Mouse (Mus musculus) c-Kit-positive CD71-positive TER-119-positive erythroid progenitor cells, embryonic 14.5 days (primary cell): ENCODE data around the gene Pheta1.
"Not testable (repeated sequence)": the region's sequence is repeated elsewhere in the genome, so short reads cannot be mapped to it uniquely, and the experiment has no call there.

Experiments
- DNase-seq: peaks from one replicate; pipeline ENCODE4 v3.0.0-alpha.2; 2013; ENCODE audit warnings: low spot score

Pheta1 gene

GRCm38 (mm10) chr5:121843138-121843905 lies 5.5 kb upstream of the Pheta1 start:
- DNase-seq, result no peak

GRCm38 (mm10) chr5:121845361-121845760 lies 3.4 kb upstream of the Pheta1 start:
- no peak for DNase-seq

GRCm38 (mm10) chr5:121846322-121846721 lies 2.5 kb upstream of the Pheta1 start:
- no peak for DNase-seq

- DNase-seq, result not testable (repeated sequence)
Measured at GRCm38 (mm10) chr5:121847269-121847668, 1.5 kb upstream of the Pheta1 start.

- peak; percentile 49 for DNase-seq
Measured at GRCm38 (mm10) chr5:121848035-121848519, 707 bp upstream of the Pheta1 start.

- DNase-seq, result no peak
Measured at GRCm38 (mm10) chr5:121849478-121850349, 930 bp downstream of the Pheta1 start.

- DNase-seq, result no peak
Measured at GRCm38 (mm10) chr5:121853368-121854051, 4.7 kb downstream of the Pheta1 start.

- DNase-seq, result no peak
Measured at GRCm38 (mm10) chr5:121854768-121855167, 6.0 kb downstream of the Pheta1 start.

GRCm38 (mm10) chr5:121856740-121857139 lies 8.0 kb downstream of the Pheta1 start:
- DNase-seq, result no peak

GRCm38 (mm10) chr5:121858427-121858826 lies 9.6 kb downstream of the Pheta1 start:
- DNase-seq, result no peak

GRCm38 (mm10) chr5:121861964-121862363 lies 13.2 kb downstream of the Pheta1 start:
- DNase-seq, result no peak

GRCm38 (mm10) chr5:121864330-121864729 lies 15.5 kb downstream of the Pheta1 start:
- DNase-seq, result no peak

GRCm38 (mm10) chr5:121867963-121868362 lies 19.2 kb downstream of the Pheta1 start:
- no peak for DNase-seq

GRCm38 (mm10) chr5:121870832-121871231 lies 22.0 kb downstream of the Pheta1 start:
- no peak for DNase-seq

- DNase-seq, result no peak
Measured at GRCm38 (mm10) chr5:121871515-121872030, 22.8 kb downstream of the Pheta1 start.

GRCm38 (mm10) chr5:121872158-121872557 lies 23.4 kb downstream of the Pheta1 start:
- peak; percentile 43 for DNase-seq

GRCm38 (mm10) chr5:121875041-121875440 lies 26.3 kb downstream of the Pheta1 start:
- no peak for DNase-seq

GRCm38 (mm10) chr5:121876901-121877300 lies 28.1 kb downstream of the Pheta1 start:
- DNase-seq, result no peak

- no peak for DNase-seq
Measured at GRCm38 (mm10) chr5:121878703-121879102, 29.9 kb downstream of the Pheta1 start.

GRCm38 (mm10) chr5:121879211-121879610 lies 30.4 kb downstream of the Pheta1 start:
- DNase-seq, result peak; percentile 16

GRCm38 (mm10) chr5:121883356-121883755 lies 34.6 kb downstream of the Pheta1 start:
- DNase-seq, result no peak

- no peak for DNase-seq
Measured at GRCm38 (mm10) chr5:121889375-121889774, 40.6 kb downstream of the Pheta1 start.
